Mouse (Mus musculus): Measurements from ENCODE around the gene Rab11fip3.
A peak's percentile ranks its signal among the peaks of the same experiment; 100 is the strongest.

Rab11fip3 gene

GRCm38 (mm10) chr17:25951803-25952623 lies 117.3 kb downstream of the Rab11fip3 start, which contains the start of gene A930017K11Rik:
Gene A930017K11Rik, minus strand, starts transcription at chr17:25952565.
- DNase-seq = peak; percentile 74

GRCm38 (mm10) chr17:25951225-25951802 lies 118.0 kb downstream of the Rab11fip3 start:
- DNase-seq = peak; percentile 77

- peak; percentile 62 for DNase-seq
Observed at GRCm38 (mm10) chr17:25950706-25951105, 118.6 kb downstream of the Rab11fip3 start.

GRCm38 (mm10) chr17:25949981-25950380 lies 119.4 kb downstream of the Rab11fip3 start:
- DNase-seq = peak; percentile 61

GRCm38 (mm10) chr17:25948051-25948450 lies 121.3 kb downstream of the Rab11fip3 start:
- DNase-seq = peak; percentile 58

GRCm38 (mm10) chr17:25947576-25947975 lies 121.8 kb downstream of the Rab11fip3 start:
- DNase-seq = no peak

GRCm38 (mm10) chr17:25946891-25947290 lies 122.5 kb downstream of the Rab11fip3 start:
- DNase-seq = no peak

- no peak for DNase-seq
Observed at GRCm38 (mm10) chr17:25946349-25946748, 123.0 kb downstream of the Rab11fip3 start.

- DNase-seq = no peak
Observed at GRCm38 (mm10) chr17:25945517-25946155, 123.7 kb downstream of the Rab11fip3 start.

GRCm38 (mm10) chr17:25944366-25945163 lies 124.8 kb downstream of the Rab11fip3 start, which contains the start of the genes Pigq and Nhlrc4:
Gene Pigq, minus strand, starts transcription at chr17:25944936.
Gene Nhlrc4, minus strand, starts transcription at chr17:25944961.
- no peak for DNase-seq

- no peak for DNase-seq
Observed at GRCm38 (mm10) chr17:25943769-25944168, 125.6 kb downstream of the Rab11fip3 start.

GRCm38 (mm10) chr17:25943221-25943620 lies 126.1 kb downstream of the Rab11fip3 start:
- no peak for DNase-seq

GRCm38 (mm10) chr17:25942597-25943151 lies 126.7 kb downstream of the Rab11fip3 start:
- DNase-seq = peak; percentile 54

GRCm38 (mm10) chr17:25941511-25942241 lies 127.7 kb downstream of the Rab11fip3 start:
- DNase-seq = peak; percentile 73

Measured in cerebellum, adult 9-10 months (tissue).